ENCODE assay signal across 19 mouse cellular contexts in genomic region chr1:181149373-181150017, GRCm38 (mm10). TPM values are rescaled to one million over a fixed set of nuclear protein-coding genes. Genes with fewer than 3 reads are reported as not detected.
DNase-seq lines count a peak whose midpoint lies in the region; ATAC-seq and TF ChIP-seq lines count a peak whose summit lies in the region.
"Had no signal": no experiment of that assay in that cellular context is flagged by ENCODE, and none has a peak within 500 bp of the region (broad histone marks: within the 10 kb centered on the region; RNA-seq: fewer than 3 reads in every experiment).

No protein-coding gene starts in this region.

- peak; percentile 11; the same call in 1 of the 2 replicates for TF ChIP-seq CTCF in forebrain, postnatal 0 days (IDR thresholded peaks at IDR 0.05; ENCODE audit: low read depth)
- TF ChIP-seq CTCF in liver, postnatal 0 days (IDR thresholded peaks at IDR 0.05; ENCODE audit: low read depth) = peak; percentile 60
- TF ChIP-seq CTCF in left cerebral cortex, adult 2 months (IDR thresholded peaks at IDR 0.05) = no peak; the same call in none of the 2 replicates

- H3K4me3 ChIP-seq in forebrain, postnatal 0 days (ENCODE audit: low read depth, low read length) = no peak overlapping the region
- H3K4me3 ChIP-seq in forebrain, embryonic 10.5 days = no peak overlapping the region
- no peak overlapping the region for H3K4me3 ChIP-seq in liver, embryonic 13.5 days (replicated peaks)
- no peak overlapping the region for H3K4me3 ChIP-seq in liver, embryonic 11.5 days (ENCODE audit: low read depth, low read length)
- H3K4me3 ChIP-seq in liver, postnatal 0 days (ENCODE audit: low read depth, low read length) = no peak overlapping the region
- H3K4me3 ChIP-seq in left cerebral cortex, adult 2 months = no peak overlapping the region
- H3K4me3 ChIP-seq: embryonic facial prominence, embryonic 15.5 days; stomach, embryonic 15.5 days had no signal

- WGBS in forebrain, postnatal 0 days = 79% methylated on average over 3 of the region's 3 CpGs
- WGBS in forebrain, embryonic 10.5 days = 79% methylated on average over 3 of the region's 3 CpGs
- 65% methylated on average over 3 of the region's 3 CpGs for WGBS in liver, embryonic 13.5 days (ENCODE audit: insufficient replicate concordance)
- 75% methylated on average over 3 of the region's 3 CpGs for WGBS in liver, embryonic 11.5 days
- 70% methylated on average over 3 of the region's 3 CpGs for WGBS in liver, postnatal 0 days (ENCODE audit: insufficient replicate concordance)

- H3K4me1 ChIP-seq in forebrain, postnatal 0 days (ENCODE audit: insufficient read depth) = peaks cover 10% of the 10 kb centered on the region; the same call in 1 of the 2 replicates
- H3K4me1 ChIP-seq in forebrain, embryonic 10.5 days = peaks cover 50% of the 10 kb centered on the region
- peaks cover 71% of the 10 kb centered on the region for H3K4me1 ChIP-seq in liver, embryonic 13.5 days (replicated peaks)
- H3K4me1 ChIP-seq in liver, embryonic 11.5 days (replicated peaks; ENCODE audit: control insufficient read depth, insufficient read depth, low read length) = peaks cover 13% of the 10 kb centered on the region
- H3K4me1 ChIP-seq in liver, postnatal 0 days (ENCODE audit: insufficient read depth) = peaks cover 23% of the 10 kb centered on the region

- H3K27me3 ChIP-seq in forebrain, postnatal 0 days (ENCODE audit: insufficient read depth, low read length) = no peaks in the 10 kb centered on the region
- H3K27me3 ChIP-seq in forebrain, embryonic 10.5 days (ENCODE audit: poor library complexity, severe bottlenecking) = no peaks in the 10 kb centered on the region
- no peaks in the 10 kb centered on the region for H3K27me3 ChIP-seq in liver, embryonic 13.5 days
- no peaks in the 10 kb centered on the region for H3K27me3 ChIP-seq in liver, embryonic 11.5 days (replicated peaks; ENCODE audit: control insufficient read depth, insufficient read depth, low read length)
- no peaks in the 10 kb centered on the region for H3K27me3 ChIP-seq in liver, postnatal 0 days (ENCODE audit: insufficient read depth, low read length)
- H3K27me3 ChIP-seq: embryonic facial prominence, embryonic 15.5 days; stomach, embryonic 15.5 days had no signal

- TF ChIP-seq EP300 in liver, postnatal 0 days (IDR thresholded peaks at IDR 0.05; ENCODE audit: low read depth) = no peak

- intact Hi-C loops in left cerebral cortex, adult 2 months (cut with DNase I) = loop anchor here (5.0 kb wide), 1 partner anchor 337 kb away; the partner anchor contains the start of gene H3f3a
- intact Hi-C loops in left cerebral cortex, postnatal 25 days (cut with DNase I) = no loop called here

- H3K9me3 ChIP-seq in forebrain, postnatal 0 days (ENCODE audit: low read length) = no peaks in the 10 kb centered on the region
- no peaks in the 10 kb centered on the region for H3K9me3 ChIP-seq in forebrain, embryonic 10.5 days
- no peaks in the 10 kb centered on the region for H3K9me3 ChIP-seq in liver, embryonic 13.5 days (replicated peaks)
- H3K9me3 ChIP-seq in liver, embryonic 11.5 days (ENCODE audit: control insufficient read depth, low read length) = no peaks in the 10 kb centered on the region
- H3K9me3 ChIP-seq in liver, postnatal 0 days (ENCODE audit: low read length) = no peaks in the 10 kb centered on the region
- H3K9me3 ChIP-seq: embryonic facial prominence, embryonic 15.5 days; stomach, embryonic 15.5 days had no signal

- H3K4me2 ChIP-seq in forebrain, postnatal 0 days (ENCODE audit: low read depth) = no peak overlapping the region
- H3K4me2 ChIP-seq in liver, embryonic 13.5 days = peak overlapping the region; percentile 60
- H3K4me2 ChIP-seq in liver, embryonic 11.5 days = no peak overlapping the region
- 0 out of 2 replicates have a peak overlapping the region, but pooled peaks have one; percentile 46 for H3K4me2 ChIP-seq in liver, postnatal 0 days (ENCODE audit: low read depth, low read length)
- H3K4me2 ChIP-seq: embryonic facial prominence, embryonic 15.5 days; stomach, embryonic 15.5 days had no signal

- no peak for DNase-seq in forebrain, postnatal 0 days
- DNase-seq in forebrain, embryonic 10.5 days (ENCODE audit: extremely low spot score, low spot score) = no peak
- DNase-seq in liver, embryonic 13.5 days = no peak
- no peak for DNase-seq in liver, embryonic 11.5 days (ENCODE audit: low spot score)
- DNase-seq in CD4-positive helper T cell, adult 2 months (ENCODE audit: low read depth, low spot score) = peak; percentile 44
- DNase-seq in liver, postnatal 0 days = no peak
- DNase-seq in left cerebral cortex, adult 2 months (ENCODE audit: extremely low spot score in 1 of 2, low spot score in 2 of 2) = no peak
- no peak for DNase-seq in left cerebral cortex, postnatal 25 days (ENCODE audit: low spot score in 2 of 2)
- DNase-seq: B cell, adult 2 months; cerebellum, adult 2 months; cerebellum, postnatal 36 days; gastrocnemius, postnatal 10 days; kidney, adult 9 months; kidney, postnatal 4 days; midbrain, embryonic 14.5 days; right cerebral cortex, postnatal 25 days; thymus, adult 2 months had no signal

- H3K36me3 ChIP-seq in forebrain, postnatal 0 days (ENCODE audit: insufficient read depth) = no peaks in the 10 kb centered on the region
- peaks cover 12% of the 10 kb centered on the region for H3K36me3 ChIP-seq in forebrain, embryonic 10.5 days (replicated peaks)
- peaks cover 5% of the 10 kb centered on the region for H3K36me3 ChIP-seq in liver, embryonic 13.5 days
- no peaks in the 10 kb centered on the region for H3K36me3 ChIP-seq in liver, embryonic 11.5 days (ENCODE audit: control insufficient read depth, insufficient read depth, low read length)
- H3K36me3 ChIP-seq in liver, postnatal 0 days (replicated peaks; ENCODE audit: insufficient read depth, low read length) = no peaks in the 10 kb centered on the region
- H3K36me3 ChIP-seq: stomach, embryonic 15.5 days had no signal

- H3K27ac ChIP-seq in forebrain, postnatal 0 days (ENCODE audit: low read depth, low read length) = no peak overlapping the region
- no peak overlapping the region for H3K27ac ChIP-seq in forebrain, embryonic 10.5 days
- H3K27ac ChIP-seq in liver, embryonic 13.5 days = peak overlapping the region; percentile 82
- H3K27ac ChIP-seq in liver, embryonic 11.5 days (ENCODE audit: low read depth, low read length) = no peak overlapping the region
- no peak overlapping the region for H3K27ac ChIP-seq in liver, postnatal 0 days (ENCODE audit: low read depth)
- no peak overlapping the region for H3K27ac ChIP-seq in left cerebral cortex, adult 2 months
- H3K27ac ChIP-seq: embryonic facial prominence, embryonic 15.5 days; stomach, embryonic 15.5 days had no signal

- no peak for ATAC-seq in forebrain, postnatal 0 days
- ATAC-seq in liver, embryonic 13.5 days (ENCODE audit: low read depth) = no peak
- ATAC-seq in liver, embryonic 11.5 days (replicated peaks; ENCODE audit: low FRiP score) = no peak
- no peak for ATAC-seq in liver, postnatal 0 days

- H3K9ac ChIP-seq in forebrain, postnatal 0 days = no peak overlapping the region
- peak overlapping the region; percentile 42 for H3K9ac ChIP-seq in liver, embryonic 13.5 days
- H3K9ac ChIP-seq in liver, embryonic 11.5 days (ENCODE audit: low read depth, low read length) = no peak overlapping the region
- H3K9ac ChIP-seq in liver, postnatal 0 days (replicated peaks) = no peak overlapping the region
- H3K9ac ChIP-seq: embryonic facial prominence, embryonic 15.5 days; stomach, embryonic 15.5 days had no signal

RNA-seq across cellular contexts. Expression of gene Cnih4, which starts 5.0 kb away (rescaled TPM):
- total RNA-seq in forebrain, postnatal 0 days (2014; rRNA removed) = 17.9 and 27.1 TPM in 2 replicates
- 49.4 and 50.8 TPM in 2 replicates for polyA plus RNA-seq in forebrain, postnatal 0 days (2015; fragmentation: Nextera tagmentation; extraction: Ambion mirVana)
- 113 and 127 TPM in 2 replicates for polyA plus RNA-seq in forebrain, embryonic 10.5 days (2016; fragmentation: Nextera tagmentation; extraction: Ambion mirVana)
- 57.1 and 58.9 TPM in 2 replicates for polyA plus RNA-seq in liver, embryonic 13.5 days (2015; fragmentation: Nextera tagmentation; extraction: Ambion mirVana)
- polyA plus RNA-seq in liver, embryonic 11.5 days (2014; fragmentation: Nextera tagmentation; extraction: Ambion mirVana) = 77.6 and 82.7 TPM in 2 replicates
- 35.4 and 40.0 TPM in 2 replicates for polyA plus RNA-seq in liver, postnatal 0 days (2015; fragmentation: Nextera tagmentation; extraction: Ambion mirVana)
- total RNA-seq in left cerebral cortex, adult 2 months (2021) = 10 to 100 TPM; 27.3 to 29.0 TPM
- total RNA-seq in left cerebral cortex, postnatal 25 days (2021) = 10 to 100 TPM; 26.8 to 27.9 TPM

RNA-seq across cellular contexts. Expression of gene Nvl, which starts 5.5 kb away (rescaled TPM):
- 32.1 and 39.7 TPM in 2 replicates for total RNA-seq in forebrain, postnatal 0 days (2014; rRNA removed)
- 17.0 and 25.2 TPM in 2 replicates for polyA plus RNA-seq in forebrain, postnatal 0 days (2015; fragmentation: Nextera tagmentation; extraction: Ambion mirVana)
- 45.8 and 50.7 TPM in 2 replicates for polyA plus RNA-seq in forebrain, embryonic 10.5 days (2016; fragmentation: Nextera tagmentation; extraction: Ambion mirVana)
- 13.8 and 16.8 TPM in 2 replicates for polyA plus RNA-seq in liver, embryonic 13.5 days (2015; fragmentation: Nextera tagmentation; extraction: Ambion mirVana)
- polyA plus RNA-seq in liver, embryonic 11.5 days (2014; fragmentation: Nextera tagmentation; extraction: Ambion mirVana) = 38.1 and 38.8 TPM in 2 replicates
- 5.9 and 7.8 TPM in 2 replicates for polyA plus RNA-seq in liver, postnatal 0 days (2015; fragmentation: Nextera tagmentation; extraction: Ambion mirVana)
- 10 to 100 TPM; 34.4 to 36.5 TPM for total RNA-seq in left cerebral cortex, adult 2 months (2021)
- 10 to 100 TPM; 28.6 to 35.7 TPM for total RNA-seq in left cerebral cortex, postnatal 25 days (2021)

Comparison
In these comparisons a context has a peak if more than half of its experiments do, and no peak if none do; other contexts are left out.
1. H3K4me2 ChIP-seq: peak in liver, embryonic 13.5 days (single experiment) and liver, postnatal 0 days (single experiment); none in forebrain, postnatal 0 days (single experiment) and liver, embryonic 11.5 days (single experiment).